Mouse (Mus musculus) C2C12 (cell line): Measurements from ENCODE around the gene Olfr749. TPM values are rescaled to one million over a fixed set of nuclear protein-coding genes. Genes with fewer than 3 reads are reported as not detected.

Experiments used
- H3K27me3 ChIP-seq: one replicate; pipeline ENCODE4 v1.6.1; 2011; ENCODE audit not compliant: control insufficient read depth, insufficient read depth, insufficient read length
- H3K36me3 ChIP-seq: one replicate; pipeline ENCODE4 v1.6.1; 2011; ENCODE audit not compliant: control insufficient read depth, insufficient read depth
- H3K4me3 ChIP-seq: one replicate; pipeline ENCODE4 v1.5.1; 2011; ENCODE audit warnings: mild to moderate bottlenecking, control low read depth; ENCODE audit not compliant: poor library complexity, insufficient read depth, severe bottlenecking
- H3K79me2 ChIP-seq: one replicate; pipeline ENCODE4 v1.6.1; 2011; ENCODE audit not compliant: control insufficient read depth, insufficient read depth
- H3K79me3 ChIP-seq: one replicate; pipeline ENCODE4 v1.6.1; 2011; ENCODE audit warnings: low read depth, control low read depth
- H3ac ChIP-seq: one replicate; pipeline ENCODE3; 2011; ENCODE audit warnings: low read depth; ENCODE audit not compliant: control insufficient read depth, insufficient read length
- CEBPB ChIP-seq: IDR thresholded peaks from one replicate; pipeline ENCODE4 v1.6.1; 2011; ENCODE audit warnings: low read depth, mild to moderate bottlenecking, control low read depth, moderate library complexity
- CTCF ChIP-seq: IDR thresholded peaks from one replicate; pipeline ENCODE4 v1.5.1; 2011; ENCODE audit not compliant: control insufficient read depth, insufficient read depth, insufficient read length
- FOSL1 ChIP-seq: IDR thresholded peaks from one replicate; pipeline ENCODE4 v1.8.0; 2011; ENCODE audit warnings: mild to moderate bottlenecking, low read length; ENCODE audit not compliant: poor library complexity, insufficient read depth, severe bottlenecking
- MAX ChIP-seq: IDR thresholded peaks from one replicate; pipeline ENCODE4 v1.6.1; 2011; ENCODE audit warnings: mild to moderate bottlenecking, control low read depth
- MYOD1 ChIP-seq: IDR thresholded peaks from one replicate; pipeline ENCODE4 v1.6.1; 2011; ENCODE audit warnings: low read depth; ENCODE audit not compliant: control insufficient read depth, insufficient read length
- MYOG ChIP-seq: IDR thresholded peaks from one replicate; pipeline ENCODE4 v1.6.1; 2011; ENCODE audit not compliant: control insufficient read depth, insufficient read length; ENCODE audit errors: extremely low read depth
- USF1 ChIP-seq: IDR thresholded peaks from one replicate; pipeline ENCODE4 v1.6.1; 2011; ENCODE audit warnings: low read depth, mild to moderate bottlenecking, control low read depth, moderate library complexity
- polyA plus RNA-seq: library from polyadenylated mRNA; unstranded; fragments of >200 nt; fragmentation: generic; extraction: Trizol; gene quantifications from one replicate; pipeline ENCODE4 v1.2.1, GENCODE M21; 2012; ENCODE audit warnings: missing spikeins

Olfr749 gene
- polyA plus RNA-seq, 1 experiment = not detected

DNA sequence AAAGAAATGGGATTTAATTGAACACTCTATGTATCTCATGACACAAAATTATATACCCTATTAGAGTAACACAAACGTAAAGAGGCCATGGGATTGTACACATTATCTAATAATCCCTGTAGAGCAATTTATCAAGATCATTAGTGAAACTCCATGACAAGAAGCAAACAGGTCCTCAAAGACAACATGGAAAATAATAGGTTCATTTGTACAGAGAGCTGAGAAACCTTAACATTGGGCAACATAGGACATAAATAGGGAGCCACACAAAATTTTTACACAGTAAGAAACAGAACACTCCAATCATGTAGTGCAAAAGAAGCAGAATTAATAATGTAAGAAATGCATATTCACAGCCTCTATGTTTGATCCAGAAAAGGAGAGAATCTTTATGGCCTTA, 37.8 kb downstream of the Olfr749 start, which contains the start of gene Olfr748:
TSS of gene Olfr748 (plus strand) at position 301 of the 400 bp plus-strand sequence.
- TF ChIP-seq USF1 (no peak), CTCF (no peak), CEBPB (no peak), MYOG (no peak), MYOD1 (no peak), MAX (no peak), FOSL1 (no peak)
- no peaks in the 10 kb centered on the region for H3K79me2 ChIP-seq
- H3ac ChIP-seq = no peak within 1 kb of the TSS

DNA sequence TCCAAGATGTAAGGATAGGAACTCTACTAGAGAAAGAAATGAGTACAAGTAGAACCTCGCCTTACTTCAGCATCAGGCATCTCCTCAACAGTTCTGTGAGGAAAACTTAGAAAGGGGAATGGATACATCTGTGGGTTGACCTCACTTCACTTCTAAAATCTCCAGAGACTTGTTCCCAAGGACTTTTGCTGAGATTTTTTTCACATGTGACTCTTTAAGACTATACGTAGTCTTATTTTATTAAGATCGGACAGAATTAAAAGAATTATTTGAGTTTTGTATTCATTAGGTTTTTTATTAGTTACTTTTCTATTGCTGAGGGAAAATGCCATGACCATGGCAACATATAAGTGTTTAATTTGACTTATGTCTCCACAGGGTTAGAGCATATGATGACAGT, 51.8 kb downstream of the Olfr749 start, which contains the start of gene Olfr747:
TSS of gene Olfr747 (minus strand) at position 101 of the 400 bp plus-strand sequence.
- Histone ChIP-seq H3K36me3 (no peaks in the 10 kb centered on the region), H3K27me3 (no peaks in the 10 kb centered on the region), H3K79me2 (no peaks in the 10 kb centered on the region), H3K79me3 (no peaks in the 10 kb centered on the region), H3K4me3 (no peak within 1 kb of the TSS), H3ac (no peak within 1 kb of the TSS)
- TF ChIP-seq CEBPB (no peak), USF1 (no peak), FOSL1 (no peak), MYOG (no peak), MAX (no peak)

More for the DNA sequence above, 37.8 kb downstream of the Olfr749 start, which contains the start of gene Olfr748:
- no peaks in the 10 kb centered on the region for H3K79me3 ChIP-seq
- H3K4me3 ChIP-seq = no peak within 1 kb of the TSS
- H3K36me3 ChIP-seq = no peaks in the 10 kb centered on the region
- no peaks in the 10 kb centered on the region for H3K27me3 ChIP-seq

Other genes with a start within 250 kb of the Olfr749 start
- gene Olfr742, start 241.5 kb downstream of the Olfr749 start, polyA plus RNA-seq = not detected
- not detected for gene Olfr743, start 223.3 kb downstream of the Olfr749 start, polyA plus RNA-seq
- not detected for gene Olfr744, start 130.2 kb downstream of the Olfr749 start, polyA plus RNA-seq
- gene Olfr745, start 105.7 kb downstream of the Olfr749 start, polyA plus RNA-seq = not detected
- gene Olfr746, start 98.0 kb downstream of the Olfr749 start, polyA plus RNA-seq = not detected
- gene Olfr747, start 51.9 kb downstream of the Olfr749 start, polyA plus RNA-seq = not detected
- not detected for gene Olfr748, start 37.7 kb downstream of the Olfr749 start, polyA plus RNA-seq
- gene Ttc5, start 40.4 kb upstream of the Olfr749 start, polyA plus RNA-seq = 19.7 TPM
- gene Ccnb1ip1, start 62.6 kb upstream of the Olfr749 start, polyA plus RNA-seq = 1.6 TPM
- 18.2 TPM for gene Parp2, start 62.7 kb upstream of the Olfr749 start, polyA plus RNA-seq
- gene Tep1, start 125.5 kb upstream of the Olfr749 start, polyA plus RNA-seq = 9.9 TPM
- 0.26 TPM for gene Klhl33, start 152.4 kb upstream of the Olfr749 start, polyA plus RNA-seq
- gene Osgep, start 179.8 kb upstream of the Olfr749 start, polyA plus RNA-seq = 54.5 TPM
- gene Apex1, start 179.9 kb upstream of the Olfr749 start, polyA plus RNA-seq = 289 TPM
- gene Pip4p1, start 185.8 kb upstream of the Olfr749 start, polyA plus RNA-seq = 93.6 TPM
- 67.0 TPM for gene Pnp, start 186.0 kb upstream of the Olfr749 start, polyA plus RNA-seq
- 27.3 TPM for gene Gm49342, start 199.4 kb upstream of the Olfr749 start, polyA plus RNA-seq
- 0.29 TPM for gene Pnp2, start 210.9 kb upstream of the Olfr749 start, polyA plus RNA-seq